20 mouse cellular contexts compared by ENCODE assay signal in genomic region chr15:98947884-98948283, GRCm38 (mm10). TPM values are rescaled to one million over a fixed set of nuclear protein-coding genes. Genes with fewer than 3 reads are reported as not detected.
DNase-seq lines count a peak whose midpoint lies in the region; ATAC-seq and TF ChIP-seq lines count a peak whose summit lies in the region.
"Had no signal": no experiment of that assay in that cellular context is flagged by ENCODE, and none has a peak within 500 bp of the region (broad histone marks: within the 10 kb centered on the region; RNA-seq: fewer than 3 reads in every experiment).

No protein-coding gene starts in this region.

- intact Hi-C loops in heart, postnatal 25 days (cut with DNase I) = no loop called here
- intact Hi-C loops in left cerebral cortex, postnatal 25 days (cut with DNase I) = no loop called here

- no peaks in the 10 kb centered on the region for H3K9me3 ChIP-seq in forebrain, embryonic 12.5 days
- H3K9me3 ChIP-seq in forebrain, embryonic 11.5 days (ENCODE audit: control insufficient read depth, low read length) = no peaks in the 10 kb centered on the region
- H3K9me3 ChIP-seq in forebrain, embryonic 15.5 days = no peaks in the 10 kb centered on the region
- no peaks in the 10 kb centered on the region for H3K9me3 ChIP-seq in midbrain, embryonic 14.5 days (ENCODE audit: control insufficient read depth, low read length)

- H3K27ac ChIP-seq in forebrain, embryonic 12.5 days = 0 out of 2 replicates have a peak overlapping the region, but pooled peaks have one; percentile 43
- no peak overlapping the region for H3K27ac ChIP-seq in forebrain, embryonic 11.5 days (ENCODE audit: low read depth, low read length)
- peak overlapping the region; percentile 48 for H3K27ac ChIP-seq in forebrain, embryonic 15.5 days (replicated peaks)
- H3K27ac ChIP-seq in midbrain, embryonic 14.5 days (replicated peaks; ENCODE audit: low read depth, low read length) = peak overlapping the region; percentile 72
- H3K27ac ChIP-seq in cerebellum, adult 2 months (ENCODE audit: insufficient read depth, low read length) = no peak overlapping the region

- no peak for DNase-seq in forebrain, embryonic 11.5 days (ENCODE audit: low spot score)
- peak; percentile 38 for DNase-seq in midbrain, embryonic 14.5 days
- peak; percentile 73 for DNase-seq in retina, embryonic 14.5 days (ENCODE audit: low spot score)
- DNase-seq in heart, postnatal 25 days (ENCODE audit: low spot score) = no peak
- no peak for DNase-seq in left cerebral cortex, postnatal 25 days (ENCODE audit: low spot score in 2 of 2)
- no peak for DNase-seq in cerebellum, adult 2 months
- DNase-seq: cerebellum, adult 8-10 months; gastrocnemius, postnatal 14 days; kidney, adult 11 months; kidney, postnatal 10 days; layer of hippocampus, adult 9-11 months; liver; lung, adult 18-20 months; lung, postnatal 4 days had no signal

- no peak for TF ChIP-seq POLR2A in cerebellum, adult 2 months (IDR thresholded peaks at IDR 0.05; ENCODE audit: borderline replicate concordance, insufficient read depth, low read length)

- no peak for TF ChIP-seq CTCF in cerebellum, adult 2 months (IDR thresholded peaks at IDR 0.05; ENCODE audit: borderline replicate concordance, insufficient read depth, low read depth, low read length)

- WGBS in forebrain, embryonic 12.5 days = 45% methylated on average over 3 of the region's 3 CpGs
- 54% methylated on average over 3 of the region's 3 CpGs for WGBS in forebrain, embryonic 11.5 days
- WGBS in forebrain, embryonic 15.5 days = 50% methylated on average over 3 of the region's 3 CpGs
- WGBS in midbrain, embryonic 14.5 days = 19% methylated on average over 3 of the region's 3 CpGs
- WGBS in cerebellum, adult 2 months = 47% methylated on average over 3 of the region's 3 CpGs

- H3K36me3 ChIP-seq in forebrain, embryonic 12.5 days (replicated peaks) = peaks cover 24% of the 10 kb centered on the region
- H3K36me3 ChIP-seq in forebrain, embryonic 11.5 days (ENCODE audit: control insufficient read depth, insufficient read depth, low read length) = no peaks in the 10 kb centered on the region; the same call in 1 of the 2 replicates
- peaks cover 15% of the 10 kb centered on the region for H3K36me3 ChIP-seq in forebrain, embryonic 15.5 days
- peaks cover 17% of the 10 kb centered on the region for H3K36me3 ChIP-seq in midbrain, embryonic 14.5 days (ENCODE audit: control insufficient read depth, insufficient read depth, low read length)

- H3K4me1 ChIP-seq in forebrain, embryonic 12.5 days = 0 out of 2 replicates have a peak, but pooled peaks cover 6% of the 10 kb centered on the region
- H3K4me1 ChIP-seq in forebrain, embryonic 11.5 days (replicated peaks; ENCODE audit: control insufficient read depth, insufficient read depth, low read length) = no peaks in the 10 kb centered on the region
- peaks cover 18% of the 10 kb centered on the region for H3K4me1 ChIP-seq in forebrain, embryonic 15.5 days
- H3K4me1 ChIP-seq in midbrain, embryonic 14.5 days (ENCODE audit: control insufficient read depth, insufficient read depth, low read length) = peaks cover 12% of the 10 kb centered on the region
- peaks cover 4% of the 10 kb centered on the region; the same call in 1 of the 2 replicates for H3K4me1 ChIP-seq in cerebellum, adult 2 months (ENCODE audit: control insufficient read depth, insufficient read depth, low read length)

- H3K4me3 ChIP-seq in forebrain, embryonic 12.5 days (replicated peaks) = no peak overlapping the region
- no peak overlapping the region for H3K4me3 ChIP-seq in forebrain, embryonic 11.5 days (ENCODE audit: low read depth, low read length)
- peak overlapping the region; percentile 40; the same call in 1 of the 2 replicates for H3K4me3 ChIP-seq in forebrain, embryonic 15.5 days
- H3K4me3 ChIP-seq in midbrain, embryonic 14.5 days (replicated peaks; ENCODE audit: low read depth, low read length) = peak overlapping the region; percentile 34
- H3K4me3 ChIP-seq in cerebellum, adult 2 months (replicated peaks; ENCODE audit: insufficient read depth, low read depth, low read length) = no peak overlapping the region

- ATAC-seq in forebrain, embryonic 12.5 days (ENCODE audit: low FRiP score) = no peak
- no peak for ATAC-seq in forebrain, embryonic 11.5 days (replicated peaks; ENCODE audit: low FRiP score)
- no peak for ATAC-seq in forebrain, embryonic 15.5 days (replicated peaks)
- ATAC-seq in midbrain, embryonic 14.5 days (ENCODE audit: low FRiP score, low TSS enrichment) = 0 out of 2 replicates have a peak, but pooled peaks have one; percentile 16
- ATAC-seq: Patski had no signal

- no peaks in the 10 kb centered on the region for H3K27me3 ChIP-seq in forebrain, embryonic 12.5 days
- no peaks in the 10 kb centered on the region for H3K27me3 ChIP-seq in forebrain, embryonic 11.5 days (ENCODE audit: control insufficient read depth, insufficient read depth, low read length)
- no peaks in the 10 kb centered on the region for H3K27me3 ChIP-seq in forebrain, embryonic 15.5 days
- H3K27me3 ChIP-seq in midbrain, embryonic 14.5 days (ENCODE audit: control insufficient read depth, insufficient read depth, low read length) = no peaks in the 10 kb centered on the region
- no peaks in the 10 kb centered on the region for H3K27me3 ChIP-seq in cerebellum, adult 2 months (ENCODE audit: control insufficient read depth, insufficient read depth, low read length)
- H3K27me3 ChIP-seq: Patski had no signal

- H3K4me2 ChIP-seq in forebrain, embryonic 12.5 days = no peak overlapping the region
- H3K4me2 ChIP-seq in forebrain, embryonic 11.5 days (ENCODE audit: low read depth, low read length, severe bottlenecking) = no peak overlapping the region
- H3K4me2 ChIP-seq in forebrain, embryonic 15.5 days (replicated peaks) = peak overlapping the region; percentile 71
- peak overlapping the region; percentile 83 for H3K4me2 ChIP-seq in midbrain, embryonic 14.5 days (ENCODE audit: low read length)

- H3K9ac ChIP-seq in forebrain, embryonic 12.5 days = no peak overlapping the region
- H3K9ac ChIP-seq in forebrain, embryonic 11.5 days (ENCODE audit: low read length) = no peak overlapping the region
- H3K9ac ChIP-seq in forebrain, embryonic 15.5 days (replicated peaks) = 0 out of 2 replicates have a peak overlapping the region, but pooled peaks have one; percentile 0
- H3K9ac ChIP-seq in midbrain, embryonic 14.5 days (replicated peaks; ENCODE audit: low read length) = peak overlapping the region; percentile 68

RNA-seq across cellular contexts. Expression of gene Gm49450, which starts 5.5 kb away (rescaled TPM):
- polyA plus RNA-seq in forebrain, embryonic 12.5 days (2016; fragmentation: Nextera tagmentation; extraction: Ambion mirVana) = not detected in 2 replicates
- polyA plus RNA-seq in forebrain, embryonic 11.5 days (2014; fragmentation: Nextera tagmentation; extraction: Ambion mirVana) = not detected in 2 replicates
- polyA plus RNA-seq in forebrain, embryonic 15.5 days (2015; fragmentation: Nextera tagmentation; extraction: Ambion mirVana) = not detected in 2 replicates
- not detected in 2 replicates for polyA plus RNA-seq in midbrain, embryonic 14.5 days (2014; fragmentation: Nextera tagmentation; extraction: Ambion mirVana)
- not detected for total RNA-seq in heart, postnatal 25 days (2021)
- not detected for total RNA-seq in left cerebral cortex, postnatal 25 days (2021)
- polyA plus RNA-seq in cerebellum, adult 2 months (2012; rRNA removed) = 0.75 and 2.6 TPM in 2 replicates
- total RNA-seq: gastrocnemius, postnatal 14 days; heart, adult 8-10 months had no signal
- polyA plus RNA-seq: heart, postnatal 0 days; Patski had no signal

RNA-seq across cellular contexts. Expression of gene Tuba1a, which starts 5.6 kb away (rescaled TPM):
- 7,386 and 7,785 TPM in 2 replicates for polyA plus RNA-seq in forebrain, embryonic 12.5 days (2016; fragmentation: Nextera tagmentation; extraction: Ambion mirVana)
- polyA plus RNA-seq in forebrain, embryonic 11.5 days (2014; fragmentation: Nextera tagmentation; extraction: Ambion mirVana) = 5,083 and 5,852 TPM in 2 replicates
- polyA plus RNA-seq in forebrain, embryonic 15.5 days (2015; fragmentation: Nextera tagmentation; extraction: Ambion mirVana) = 14,933 and 15,115 TPM in 2 replicates
- polyA plus RNA-seq in midbrain, embryonic 14.5 days (2014; fragmentation: Nextera tagmentation; extraction: Ambion mirVana) = 17,220 and 18,751 TPM in 2 replicates
- 100 to 1,000 TPM in 1 of 2 experiments, 10 to 100 TPM in 1; 99.4 to 105 TPM for total RNA-seq in heart, postnatal 25 days (2021)
- total RNA-seq in left cerebral cortex, postnatal 25 days (2021) = 1,000 to 10,000 TPM; 1,095 to 1,137 TPM
- 1,294 and 1,344 TPM in 2 replicates for polyA plus RNA-seq in cerebellum, adult 2 months (2012; rRNA removed)

RNA-seq across cellular contexts. Expression of gene Tuba1b, which starts 13.5 kb away (rescaled TPM):
- 1,790 and 1,867 TPM in 2 replicates for polyA plus RNA-seq in forebrain, embryonic 12.5 days (2016; fragmentation: Nextera tagmentation; extraction: Ambion mirVana)
- 2,366 and 2,605 TPM in 2 replicates for polyA plus RNA-seq in forebrain, embryonic 11.5 days (2014; fragmentation: Nextera tagmentation; extraction: Ambion mirVana)
- 1,138 and 1,204 TPM in 2 replicates for polyA plus RNA-seq in forebrain, embryonic 15.5 days (2015; fragmentation: Nextera tagmentation; extraction: Ambion mirVana)
- polyA plus RNA-seq in midbrain, embryonic 14.5 days (2014; fragmentation: Nextera tagmentation; extraction: Ambion mirVana) = 1,095 and 1,120 TPM in 2 replicates
- total RNA-seq in heart, postnatal 25 days (2021) = 100 to 1,000 TPM; 163 to 175 TPM
- total RNA-seq in left cerebral cortex, postnatal 25 days (2021) = 100 to 1,000 TPM; 541 to 580 TPM
- 1,352 and 1,359 TPM in 2 replicates for polyA plus RNA-seq in cerebellum, adult 2 months (2012; rRNA removed)

RNA-seq across cellular contexts. Expression of gene Lmbr1l, which starts 29.9 kb away (rescaled TPM):
- polyA plus RNA-seq in forebrain, embryonic 12.5 days (2016; fragmentation: Nextera tagmentation; extraction: Ambion mirVana) = 30.6 and 41.5 TPM in 2 replicates
- polyA plus RNA-seq in forebrain, embryonic 11.5 days (2014; fragmentation: Nextera tagmentation; extraction: Ambion mirVana) = 8.7 and 9.4 TPM in 2 replicates
- 43.2 and 45.2 TPM in 2 replicates for polyA plus RNA-seq in forebrain, embryonic 15.5 days (2015; fragmentation: Nextera tagmentation; extraction: Ambion mirVana)
- polyA plus RNA-seq in midbrain, embryonic 14.5 days (2014; fragmentation: Nextera tagmentation; extraction: Ambion mirVana) = 11.2 and 19.4 TPM in 2 replicates
- 10 to 100 TPM; 11.5 to 13.4 TPM for total RNA-seq in heart, postnatal 25 days (2021)
- total RNA-seq in left cerebral cortex, postnatal 25 days (2021) = 10 to 100 TPM; 13.8 to 18.4 TPM
- polyA plus RNA-seq in cerebellum, adult 2 months (2012; rRNA removed) = 37.5 and 39.7 TPM in 2 replicates

RNA-seq across cellular contexts. Expression of gene Dhh, which starts 49.5 kb away (rescaled TPM):
- polyA plus RNA-seq in forebrain, embryonic 12.5 days (2016; fragmentation: Nextera tagmentation; extraction: Ambion mirVana) = 0.45 and 0.51 TPM in 2 replicates
- polyA plus RNA-seq in forebrain, embryonic 11.5 days (2014; fragmentation: Nextera tagmentation; extraction: Ambion mirVana) = 0.28 and 0.29 TPM in 2 replicates
- polyA plus RNA-seq in forebrain, embryonic 15.5 days (2015; fragmentation: Nextera tagmentation; extraction: Ambion mirVana) = 0.52 and 0.68 TPM in 2 replicates
- 0.36 and 0.57 TPM in 2 replicates for polyA plus RNA-seq in midbrain, embryonic 14.5 days (2014; fragmentation: Nextera tagmentation; extraction: Ambion mirVana)
- 1 to 10 TPM; 1.8 TPM for total RNA-seq in heart, postnatal 25 days (2021)
- under 1 TPM; 0.37 to 0.41 TPM for total RNA-seq in left cerebral cortex, postnatal 25 days (2021)
- 0.07 and 0.10 TPM in 2 replicates for polyA plus RNA-seq in cerebellum, adult 2 months (2012; rRNA removed)
- total RNA-seq: monocyte, adult 5-6 weeks had no signal
- polyA plus RNA-seq: Patski had no signal

Comparison
In these comparisons a context has a peak if more than half of its experiments do, and no peak if none do; other contexts are left out.
1. H3K27ac ChIP-seq: peak in forebrain, embryonic 12.5 days (single experiment), forebrain, embryonic 15.5 days (single experiment) and midbrain, embryonic 14.5 days (single experiment); none in forebrain, embryonic 11.5 days (single experiment) and cerebellum, adult 2 months (single experiment).
2. H3K4me2 ChIP-seq: peak in forebrain, embryonic 15.5 days (single experiment) and midbrain, embryonic 14.5 days (single experiment); none in forebrain, embryonic 12.5 days (single experiment) and forebrain, embryonic 11.5 days (single experiment).
3. H3K4me3 ChIP-seq: peak in forebrain, embryonic 15.5 days (single experiment) and midbrain, embryonic 14.5 days (single experiment); none in forebrain, embryonic 12.5 days (single experiment), forebrain, embryonic 11.5 days (single experiment) and cerebellum, adult 2 months (single experiment).
4. H3K9ac ChIP-seq: peak in forebrain, embryonic 15.5 days (single experiment) and midbrain, embryonic 14.5 days (single experiment); none in forebrain, embryonic 12.5 days (single experiment) and forebrain, embryonic 11.5 days (single experiment).
5. DNase-seq: peak in midbrain, embryonic 14.5 days (single experiment) and retina, embryonic 14.5 days (single experiment); none in forebrain, embryonic 11.5 days (single experiment), heart, postnatal 25 days (single experiment), left cerebral cortex, postnatal 25 days (0 of 2) and cerebellum, adult 2 months (0 of 2).